ENCODE assay signal across 29 mouse cellular contexts in the genomic region with DNA sequence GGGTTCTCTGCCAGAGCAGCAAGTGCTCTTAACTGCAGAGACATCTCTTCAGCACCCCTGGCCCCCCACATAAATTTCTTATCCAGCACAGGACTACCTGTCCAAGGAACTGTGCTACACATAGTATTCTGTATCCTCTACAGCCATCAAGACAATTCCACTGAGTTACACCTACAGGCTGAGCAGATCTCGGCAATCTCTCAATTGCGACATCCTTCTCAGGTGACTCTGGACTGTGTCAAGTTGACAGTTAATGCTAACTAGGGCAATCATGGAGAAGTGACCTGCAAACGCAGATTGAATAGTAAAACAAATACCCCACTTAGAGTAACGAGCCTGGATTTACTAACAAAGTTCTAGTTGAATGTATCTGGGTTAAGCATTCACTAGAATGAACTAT.
DNase-seq lines count a peak whose midpoint lies in the region; ATAC-seq and TF ChIP-seq lines count a peak whose summit lies in the region.
"Had no signal": no experiment of that assay in that cellular context is flagged by ENCODE, and none has a peak within 500 bp of the region (broad histone marks: within the 10 kb centered on the region; RNA-seq: fewer than 3 reads in every experiment).

No protein-coding gene starts in this region.

- no peaks in the 10 kb centered on the region for H3K9me3 ChIP-seq in liver, embryonic 16.5 days (replicated peaks; ENCODE audit: control insufficient read depth, low read length)
- no peaks in the 10 kb centered on the region for H3K9me3 ChIP-seq in liver, embryonic 11.5 days (ENCODE audit: control insufficient read depth, low read length)
- H3K9me3 ChIP-seq in intestine, embryonic 16.5 days (ENCODE audit: control insufficient read depth, low read length): no peaks in the 10 kb centered on the region
- no peaks in the 10 kb centered on the region for H3K9me3 ChIP-seq in midbrain, embryonic 14.5 days (ENCODE audit: control insufficient read depth, low read length)
- no peaks in the 10 kb centered on the region for H3K9me3 ChIP-seq in hindbrain, embryonic 10.5 days
- H3K9me3 ChIP-seq: embryonic facial prominence, embryonic 10.5 days; embryonic facial prominence, embryonic 13.5 days; forebrain, embryonic 12.5 days; forebrain, embryonic 15.5 days; heart, embryonic 12.5 days; heart, embryonic 15.5 days had no signal

- peak; percentile 63 for ATAC-seq in liver, embryonic 16.5 days (ENCODE audit: low read depth)
- ATAC-seq in liver, embryonic 11.5 days (replicated peaks; ENCODE audit: low FRiP score): no peak
- ATAC-seq in intestine, embryonic 16.5 days: peak; percentile 86
- ATAC-seq in midbrain, embryonic 14.5 days (ENCODE audit: low FRiP score, low TSS enrichment): no peak
- ATAC-seq: activated CD4-positive, CD25-positive, alpha-beta regulatory T cell, adult 4 months; forebrain, embryonic 15.5 days had no signal

- H3K9ac ChIP-seq in liver, embryonic 16.5 days (ENCODE audit: low read depth, low read length): no peak overlapping the region
- no peak overlapping the region for H3K9ac ChIP-seq in liver, embryonic 11.5 days (ENCODE audit: low read depth, low read length)
- no peak overlapping the region for H3K9ac ChIP-seq in intestine, embryonic 16.5 days (ENCODE audit: low read depth, low read length)
- no peak overlapping the region for H3K9ac ChIP-seq in midbrain, embryonic 14.5 days (replicated peaks; ENCODE audit: low read length)
- H3K9ac ChIP-seq: embryonic facial prominence, embryonic 13.5 days; forebrain, embryonic 12.5 days; forebrain, embryonic 15.5 days; heart, embryonic 12.5 days; heart, embryonic 15.5 days; hindbrain, embryonic 14.5 days had no signal

- DNase-seq in kidney, adult 2 months: peak; percentile 1
- no peak for DNase-seq in kidney, postnatal 10 days
- DNase-seq in liver, embryonic 11.5 days (ENCODE audit: low spot score): no peak
- DNase-seq in yolk sac, embryonic 10.5 days (ENCODE audit: low spot score): peak; percentile 48
- no peak for DNase-seq in midbrain, embryonic 14.5 days
- DNase-seq in hindbrain, embryonic 10.5 days (ENCODE audit: low spot score): no peak
- DNase-seq: adrenal gland, adult 8-10 months; adrenal gland, postnatal 25 days; cerebellum, adult 11-12 months; cerebellum, adult 8-10 months; cerebellum, postnatal 10 days; cerebellum, postnatal 36 days; embryo, embryonic 11 days; gastrocnemius, adult 2 months; gastrocnemius, postnatal 14 days; heart, adult 18-20 months; heart, postnatal 10 days; heart, postnatal 36 days had no signal

- H3K36me3 ChIP-seq in kidney, adult 2 months (ENCODE audit: control insufficient read depth, insufficient read depth, low read length): no peaks in the 10 kb centered on the region
- H3K36me3 ChIP-seq in liver, embryonic 16.5 days (ENCODE audit: control insufficient read depth, insufficient read depth): no peaks in the 10 kb centered on the region
- H3K36me3 ChIP-seq in liver, embryonic 11.5 days (ENCODE audit: control insufficient read depth, insufficient read depth, low read length): no peaks in the 10 kb centered on the region
- no peaks in the 10 kb centered on the region for H3K36me3 ChIP-seq in intestine, embryonic 16.5 days (ENCODE audit: control insufficient read depth, insufficient read depth, low read length)
- no peaks in the 10 kb centered on the region for H3K36me3 ChIP-seq in midbrain, embryonic 14.5 days (ENCODE audit: control insufficient read depth, insufficient read depth, low read length)
- no peaks in the 10 kb centered on the region for H3K36me3 ChIP-seq in hindbrain, embryonic 10.5 days
- H3K36me3 ChIP-seq: embryonic facial prominence, embryonic 10.5 days; embryonic facial prominence, embryonic 13.5 days; forebrain, embryonic 12.5 days; forebrain, embryonic 15.5 days; heart, embryonic 12.5 days; heart, embryonic 15.5 days had no signal

- H3K27ac ChIP-seq in kidney, adult 2 months (ENCODE audit: insufficient read depth, low read depth, low read length): no peak overlapping the region
- no peak overlapping the region for H3K27ac ChIP-seq in liver, embryonic 16.5 days (ENCODE audit: low read length)
- no peak overlapping the region for H3K27ac ChIP-seq in liver, embryonic 11.5 days (ENCODE audit: low read depth, low read length)
- H3K27ac ChIP-seq in intestine, embryonic 16.5 days (ENCODE audit: low read length): no peak overlapping the region
- H3K27ac ChIP-seq in midbrain, embryonic 14.5 days (replicated peaks; ENCODE audit: low read depth, low read length): no peak overlapping the region
- no peak overlapping the region for H3K27ac ChIP-seq in hindbrain, embryonic 10.5 days
- H3K27ac ChIP-seq: embryonic facial prominence, embryonic 10.5 days; embryonic facial prominence, embryonic 13.5 days; forebrain, embryonic 12.5 days; forebrain, embryonic 15.5 days; gastrocnemius, adult 2 months; heart, embryonic 15.5 days; hindbrain, embryonic 14.5 days had no signal

- no peak for TF ChIP-seq CTCF in kidney, adult 2 months (conservative IDR thresholded peaks at IDR 0.05; ENCODE audit: insufficient read depth, insufficient read length, low read depth, low read length)

- no peaks in the 10 kb centered on the region for H3K4me1 ChIP-seq in kidney, adult 2 months (ENCODE audit: control insufficient read depth, insufficient read depth, low read length)
- H3K4me1 ChIP-seq in liver, embryonic 16.5 days (ENCODE audit: control insufficient read depth, low read depth, low read length): no peaks in the 10 kb centered on the region
- H3K4me1 ChIP-seq in liver, embryonic 11.5 days (replicated peaks; ENCODE audit: control insufficient read depth, insufficient read depth, low read length): no peaks in the 10 kb centered on the region
- H3K4me1 ChIP-seq in intestine, embryonic 16.5 days (ENCODE audit: control insufficient read depth, insufficient read depth, low read length): no peaks in the 10 kb centered on the region
- H3K4me1 ChIP-seq in midbrain, embryonic 14.5 days (ENCODE audit: control insufficient read depth, insufficient read depth, low read length): peaks cover 8% of the 10 kb centered on the region
- H3K4me1 ChIP-seq in hindbrain, embryonic 10.5 days (replicated peaks): peaks cover 30% of the 10 kb centered on the region

- H3K4me3 ChIP-seq in kidney, adult 2 months (ENCODE audit: insufficient read depth, low read depth, low read length): no peak overlapping the region
- no peak overlapping the region for H3K4me3 ChIP-seq in liver, embryonic 16.5 days (ENCODE audit: low read depth, low read length)
- H3K4me3 ChIP-seq in liver, embryonic 11.5 days (ENCODE audit: low read depth, low read length): no peak overlapping the region
- no peak overlapping the region for H3K4me3 ChIP-seq in intestine, embryonic 16.5 days (ENCODE audit: low read length)
- no peak overlapping the region for H3K4me3 ChIP-seq in midbrain, embryonic 14.5 days (replicated peaks; ENCODE audit: low read depth, low read length)
- no peak overlapping the region for H3K4me3 ChIP-seq in hindbrain, embryonic 10.5 days
- H3K4me3 ChIP-seq: embryonic facial prominence, embryonic 10.5 days; embryonic facial prominence, embryonic 13.5 days; erythroblast, embryonic 14.5 days; forebrain, embryonic 12.5 days; forebrain, embryonic 15.5 days; gastrocnemius, adult 2 months; heart, embryonic 12.5 days; heart, embryonic 15.5 days had no signal

- no peaks in the 10 kb centered on the region for H3K27me3 ChIP-seq in kidney, adult 2 months (replicated peaks; ENCODE audit: control insufficient read depth, insufficient read depth, low read length)
- H3K27me3 ChIP-seq in liver, embryonic 16.5 days (ENCODE audit: control insufficient read depth, insufficient read depth, low read depth, low read length): no peaks in the 10 kb centered on the region; the same call in 1 of the 2 replicates
- H3K27me3 ChIP-seq in liver, embryonic 11.5 days (replicated peaks; ENCODE audit: control insufficient read depth, insufficient read depth, low read length): no peaks in the 10 kb centered on the region
- H3K27me3 ChIP-seq in intestine, embryonic 16.5 days (replicated peaks; ENCODE audit: control insufficient read depth, insufficient read depth, low read length): no peaks in the 10 kb centered on the region
- no peaks in the 10 kb centered on the region for H3K27me3 ChIP-seq in midbrain, embryonic 14.5 days (ENCODE audit: control insufficient read depth, insufficient read depth, low read length)
- H3K27me3 ChIP-seq in hindbrain, embryonic 10.5 days (ENCODE audit: insufficient read depth, poor library complexity, severe bottlenecking): peaks cover 2% of the 10 kb centered on the region; the same call in 1 of the 2 replicates
- H3K27me3 ChIP-seq: forebrain, embryonic 12.5 days; forebrain, embryonic 15.5 days; heart, embryonic 12.5 days; heart, embryonic 15.5 days had no signal

- no peak overlapping the region for H3K4me2 ChIP-seq in liver, embryonic 16.5 days (ENCODE audit: low read depth, low read length)
- no peak overlapping the region for H3K4me2 ChIP-seq in liver, embryonic 11.5 days
- H3K4me2 ChIP-seq in intestine, embryonic 16.5 days (ENCODE audit: low read depth, low read length): no peak overlapping the region
- no peak overlapping the region for H3K4me2 ChIP-seq in midbrain, embryonic 14.5 days (ENCODE audit: low read length)
- H3K4me2 ChIP-seq: embryonic facial prominence, embryonic 13.5 days; forebrain, embryonic 12.5 days; forebrain, embryonic 15.5 days; heart, embryonic 12.5 days; heart, embryonic 15.5 days; hindbrain, embryonic 14.5 days had no signal

- 51% methylated on average over 4 of the region's 4 CpGs for WGBS in kidney, adult 2 months
- WGBS in liver, embryonic 16.5 days (ENCODE audit: insufficient replicate concordance): 41% methylated on average over 4 of the region's 4 CpGs
- WGBS in liver, embryonic 11.5 days: 54% methylated on average over 4 of the region's 4 CpGs
- 29% methylated on average over 4 of the region's 4 CpGs for WGBS in intestine, embryonic 16.5 days
- 92% methylated on average over 4 of the region's 4 CpGs for WGBS in midbrain, embryonic 14.5 days
- WGBS in hindbrain, embryonic 10.5 days: 88% methylated on average over 4 of the region's 4 CpGs

- TF ChIP-seq POLR2A in kidney, adult 2 months (IDR thresholded peaks at IDR 0.05; ENCODE audit: low read depth, low read length): no peak

Comparison
In these comparisons a context has a peak if more than half of its experiments do, and no peak if none do; other contexts are left out.
1. DNase-seq: peak in kidney, adult 2 months (single experiment) and yolk sac, embryonic 10.5 days (single experiment); none in kidney, postnatal 10 days (single experiment), liver, embryonic 11.5 days (single experiment), midbrain, embryonic 14.5 days (single experiment) and hindbrain, embryonic 10.5 days (single experiment).
2. ATAC-seq: peak in liver, embryonic 16.5 days (single experiment) and intestine, embryonic 16.5 days (single experiment); none in liver, embryonic 11.5 days (single experiment) and midbrain, embryonic 14.5 days (single experiment).